Mouse (Mus musculus): ENCODE measurements at regions not wholly inside any gene's neighbourhood (a gene's known extent, or its start where the extent isn't known, plus 50 kb on each side); places are given as distances from the start of the nearest gene placed in this dataset.

DNA sequence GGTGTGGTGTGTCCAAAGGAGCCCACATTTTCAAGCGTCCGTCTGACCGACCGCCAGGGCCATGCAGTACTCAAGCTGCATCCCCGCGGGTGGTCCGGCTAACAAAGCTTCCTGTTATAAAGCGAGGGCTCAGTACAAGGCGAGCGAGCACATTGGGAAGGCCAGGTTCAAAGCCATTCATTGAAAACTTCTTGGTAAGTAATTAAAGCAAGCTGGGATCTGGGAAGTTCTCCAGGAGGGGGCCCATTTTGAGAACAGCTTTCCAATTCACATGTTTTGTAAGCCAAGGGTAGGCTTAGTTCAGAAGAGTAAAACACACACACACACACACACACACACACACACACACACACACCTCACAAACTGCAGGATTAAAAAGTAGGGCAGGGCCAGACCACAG is 57.3 kb upstream of the Prep start:
- DNase-seq = no peak

DNA sequence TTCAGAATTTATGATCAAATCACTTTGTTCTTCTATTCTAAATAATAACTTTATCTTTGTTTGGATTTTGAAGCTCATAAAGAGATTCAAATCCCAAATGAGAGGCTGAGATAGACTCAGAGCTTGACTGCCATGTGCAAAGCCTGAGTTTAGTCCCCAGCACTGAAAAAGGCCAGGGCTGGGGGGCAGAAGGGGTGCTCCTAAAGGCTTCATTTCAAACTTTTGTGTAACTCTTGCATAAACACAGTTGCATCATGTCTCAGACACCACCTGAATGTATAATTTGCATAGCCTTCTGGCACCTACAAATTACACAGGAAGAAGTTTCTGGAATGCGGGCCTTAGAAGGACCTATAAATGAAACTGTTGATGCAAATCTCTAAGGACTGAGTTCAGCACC is 57.8 kb upstream of the Prep start:
- DNase-seq = no peak

DNA sequence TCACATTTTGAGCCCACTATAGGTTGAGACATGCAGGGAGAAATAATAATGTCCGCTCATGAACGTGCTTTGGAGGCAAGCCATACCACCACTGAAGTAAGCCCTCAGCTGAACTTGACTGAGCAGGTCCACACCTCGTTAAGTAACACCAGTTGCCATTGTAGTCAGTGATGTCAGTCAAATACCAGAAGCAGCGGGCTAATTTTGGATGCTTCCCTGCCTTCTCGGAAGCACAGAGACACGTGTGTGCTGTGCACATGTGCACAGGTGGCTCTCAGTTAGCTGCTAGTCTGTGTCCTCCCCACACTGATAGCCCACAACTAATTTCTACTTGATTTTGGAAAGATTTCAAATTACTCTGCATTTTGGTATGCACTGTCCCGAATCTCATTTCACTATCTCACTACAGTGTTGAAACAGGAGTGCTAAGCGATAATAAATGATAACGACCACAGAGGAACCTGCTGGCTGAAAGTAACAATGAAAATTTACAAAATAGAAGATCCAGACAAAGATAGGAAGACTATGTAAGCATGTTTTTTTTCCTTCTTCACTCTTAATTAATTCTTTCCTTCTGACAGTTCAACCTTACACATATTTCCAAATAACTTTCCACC is 62.9 kb upstream of the Prep start:
- no peak for DNase-seq

DNA sequence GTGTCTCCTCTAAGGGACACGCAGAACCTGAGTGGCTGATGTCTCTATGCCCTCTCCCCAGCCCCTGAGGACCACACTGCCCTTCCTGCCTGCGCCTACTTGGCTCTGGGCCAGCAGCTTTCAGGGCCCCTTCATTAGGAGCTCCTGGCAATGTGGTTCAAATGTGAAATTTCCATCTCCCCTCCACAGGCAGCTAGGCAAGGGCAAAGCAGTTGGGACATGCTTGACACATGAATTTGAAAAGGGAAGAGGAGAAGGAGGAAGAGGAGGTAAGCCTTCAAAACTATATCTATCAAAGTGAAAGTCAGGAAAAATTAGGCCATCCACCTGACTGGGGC is 63.7 kb upstream of the Prep start:
- DNase-seq = no peak

DNA sequence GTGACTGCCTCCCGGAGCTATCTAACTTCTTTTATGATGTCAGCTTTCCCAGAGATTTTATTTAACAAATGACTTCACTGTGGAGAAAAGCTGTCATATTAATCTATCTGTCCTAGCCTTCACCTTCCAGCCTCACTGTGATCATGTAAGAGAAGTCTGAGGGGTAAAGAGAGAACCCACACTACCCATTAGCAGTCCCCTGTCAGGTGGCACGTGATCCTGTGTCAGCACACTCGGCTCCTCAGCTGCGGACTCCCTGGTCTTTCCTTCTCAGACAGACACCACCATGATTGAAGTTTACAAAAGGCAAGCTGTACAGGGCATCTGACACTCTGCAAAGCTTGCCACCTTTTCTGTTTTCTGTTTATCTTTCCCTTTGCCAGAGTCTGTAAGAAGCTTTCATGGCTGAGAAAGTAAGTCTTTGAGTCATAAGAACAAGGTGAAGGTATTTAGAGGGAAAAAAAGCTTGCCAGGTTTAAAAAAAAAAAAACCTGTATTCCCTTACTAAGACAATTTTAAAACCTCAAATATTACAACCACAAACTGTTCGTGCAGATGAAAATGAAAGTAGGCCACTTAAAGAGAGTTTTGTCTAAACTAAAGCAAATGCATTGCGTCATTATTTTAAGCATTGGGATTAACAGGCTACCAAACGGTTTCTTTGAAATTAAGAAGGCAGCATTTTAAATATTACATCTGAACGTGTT is 64.2 kb upstream of the Prep start:
- no peak for DNase-seq

DNA sequence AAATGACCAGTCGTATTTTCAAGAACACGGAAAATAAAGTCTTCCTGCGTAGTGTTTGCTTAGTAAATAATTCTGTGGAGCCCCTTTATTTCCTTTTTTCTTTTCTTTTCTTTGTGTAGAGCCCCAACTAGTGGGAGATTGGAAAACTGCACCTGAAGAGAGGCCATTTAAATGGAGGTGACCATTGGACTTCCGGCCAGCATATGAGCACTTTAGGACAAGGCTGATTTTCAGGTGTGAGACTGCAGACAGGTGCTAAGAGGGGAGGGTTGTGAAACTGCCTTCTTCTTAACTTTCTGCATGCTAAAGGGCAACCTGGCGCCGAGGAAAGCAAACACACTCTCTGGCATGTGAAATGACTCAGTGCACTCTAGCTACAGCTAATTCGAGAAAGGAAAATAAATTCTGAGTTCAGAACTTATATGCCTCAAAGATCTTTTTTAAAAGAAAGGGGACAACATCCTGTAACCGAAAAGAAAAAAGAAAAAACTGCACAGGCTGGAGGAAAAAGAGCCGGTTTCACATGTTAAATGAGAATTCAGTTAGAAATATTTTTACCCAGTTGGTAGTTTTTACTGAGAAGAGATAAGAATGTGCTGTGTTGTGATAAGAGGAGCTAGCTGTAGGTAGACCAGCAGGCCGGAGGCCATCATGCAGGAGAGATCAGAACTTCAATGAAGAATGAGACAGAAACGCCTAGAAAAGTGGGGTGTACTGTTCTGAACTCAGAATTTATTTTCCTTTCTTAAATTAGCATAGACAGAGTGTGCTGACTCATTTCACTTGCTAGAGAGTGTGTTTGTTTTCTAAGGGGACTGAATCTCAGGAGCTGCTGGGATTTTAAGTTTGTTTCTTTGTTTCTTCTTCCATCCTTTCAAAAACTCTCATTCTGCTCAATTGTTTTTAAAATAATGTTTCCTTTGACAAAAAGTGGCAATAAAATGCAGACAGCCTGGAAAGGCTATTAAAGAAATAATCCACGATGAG is 65.8 kb upstream of the Prep start:
- DNase-seq = peak; percentile 55 to 86

DNA sequence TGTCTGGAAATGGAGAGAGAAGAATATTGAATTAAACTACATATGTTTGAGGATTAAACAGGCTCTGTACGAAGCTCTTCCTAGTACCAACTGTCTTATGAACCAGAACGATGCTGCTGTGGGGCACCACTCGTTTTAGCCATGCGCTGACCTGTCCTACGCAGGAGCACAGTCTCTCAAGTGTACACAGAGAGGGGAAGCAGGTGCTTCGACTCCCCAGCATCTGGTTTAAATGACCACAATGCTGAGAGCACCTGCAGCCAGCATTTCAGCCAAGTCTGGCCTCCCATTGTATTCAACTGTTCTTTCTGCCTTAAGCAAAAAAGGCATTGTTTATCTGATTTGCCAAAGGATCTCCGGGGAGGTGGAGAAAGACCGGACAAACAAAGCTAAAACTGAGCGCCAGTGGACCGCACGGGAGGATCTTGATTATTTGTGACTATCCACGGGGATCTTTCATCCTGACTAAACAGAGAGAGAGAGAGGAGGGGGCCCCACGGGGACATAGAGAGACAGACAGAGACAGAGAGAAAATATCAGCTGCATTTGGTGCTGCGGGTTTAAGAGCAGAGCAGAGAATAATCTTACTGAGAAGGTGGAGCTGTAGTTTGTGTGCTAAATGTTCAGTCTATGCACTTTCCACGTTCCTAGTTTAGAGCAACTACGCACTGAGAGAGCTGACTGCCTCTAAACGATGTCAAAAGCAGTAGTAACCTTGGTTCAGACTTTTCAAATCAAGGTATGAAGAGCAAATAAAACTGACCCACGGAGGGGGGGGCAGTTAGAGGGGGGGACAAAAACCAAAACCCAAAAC is 66.8 kb upstream of the Prep start:
- peak; percentile 17 to 35 for DNase-seq

DNA sequence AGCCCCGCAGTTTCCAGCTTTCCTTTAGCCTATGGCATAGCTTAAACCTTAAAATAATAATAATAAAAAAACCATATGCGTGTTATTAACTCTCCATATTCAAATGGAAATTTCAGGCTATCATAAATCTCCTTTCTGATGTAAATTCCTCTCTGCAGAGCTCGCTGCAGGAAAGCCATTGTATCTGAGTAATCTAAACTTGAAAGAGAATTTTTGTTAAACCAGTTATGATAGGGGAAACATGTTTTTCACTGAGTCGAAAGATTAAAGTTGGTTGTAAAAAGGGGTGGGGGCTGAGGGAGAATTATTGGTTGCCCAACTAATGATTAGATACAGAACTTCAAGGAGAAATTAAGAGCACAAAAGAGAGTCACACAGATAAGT is 69.1 kb upstream of the Prep start:
- no peak for DNase-seq

DNA sequence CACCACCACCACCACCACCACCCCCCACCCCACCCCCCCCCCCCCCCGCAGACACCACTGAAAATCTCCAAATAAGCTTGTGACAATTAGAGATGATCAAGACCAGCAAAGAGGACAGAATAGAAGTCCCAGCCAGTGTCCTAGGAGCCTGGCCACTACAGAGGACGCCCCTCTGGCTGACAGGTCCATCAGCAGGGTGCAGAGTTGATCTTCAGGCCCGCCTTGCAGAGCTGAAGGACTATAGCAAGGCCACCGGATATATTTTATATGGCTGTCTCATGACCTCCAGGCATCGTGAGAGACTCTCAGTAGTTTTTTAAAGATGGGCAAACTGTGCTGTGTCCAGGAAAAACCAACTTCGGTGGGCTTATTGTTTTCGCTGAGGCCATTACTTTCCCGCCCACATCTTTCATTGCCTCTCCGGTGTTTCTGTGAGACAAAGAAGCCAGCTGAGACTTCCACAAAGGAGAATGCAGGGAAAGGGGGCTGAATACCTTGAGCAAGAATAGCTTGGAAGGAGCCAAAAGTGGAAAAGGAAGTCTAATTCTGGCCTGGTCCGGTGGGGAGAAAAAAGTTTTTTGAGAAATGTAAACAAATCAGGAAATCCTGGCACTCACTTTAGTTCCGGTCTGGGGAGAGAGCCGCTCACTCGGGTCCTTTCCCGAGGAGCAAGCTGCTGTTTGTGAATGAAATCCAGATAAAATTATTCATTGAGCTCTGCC is 69.7 kb upstream of the Prep start:
- peak; percentile 55 for DNase-seq

DNA sequence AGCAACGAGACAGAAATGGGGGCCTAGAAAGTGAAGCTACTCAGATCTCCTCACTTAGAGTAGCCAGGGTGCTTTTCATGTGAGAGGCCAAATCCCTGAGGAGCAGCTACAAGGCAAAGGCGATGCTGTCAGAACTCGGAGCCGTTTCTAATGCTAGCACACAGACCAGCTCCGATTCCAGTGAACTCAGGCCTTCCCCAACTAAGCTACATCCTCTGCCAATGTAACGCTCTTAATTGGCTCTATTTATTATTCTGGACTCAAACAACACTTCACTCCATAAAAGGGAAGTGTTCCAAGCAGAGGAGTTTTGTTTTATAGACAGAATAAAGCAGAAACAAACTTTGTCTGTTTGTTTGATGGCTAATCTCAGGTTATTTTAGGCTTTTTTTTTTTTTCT is 71.2 kb upstream of the Prep start:
- no peak for DNase-seq

DNA sequence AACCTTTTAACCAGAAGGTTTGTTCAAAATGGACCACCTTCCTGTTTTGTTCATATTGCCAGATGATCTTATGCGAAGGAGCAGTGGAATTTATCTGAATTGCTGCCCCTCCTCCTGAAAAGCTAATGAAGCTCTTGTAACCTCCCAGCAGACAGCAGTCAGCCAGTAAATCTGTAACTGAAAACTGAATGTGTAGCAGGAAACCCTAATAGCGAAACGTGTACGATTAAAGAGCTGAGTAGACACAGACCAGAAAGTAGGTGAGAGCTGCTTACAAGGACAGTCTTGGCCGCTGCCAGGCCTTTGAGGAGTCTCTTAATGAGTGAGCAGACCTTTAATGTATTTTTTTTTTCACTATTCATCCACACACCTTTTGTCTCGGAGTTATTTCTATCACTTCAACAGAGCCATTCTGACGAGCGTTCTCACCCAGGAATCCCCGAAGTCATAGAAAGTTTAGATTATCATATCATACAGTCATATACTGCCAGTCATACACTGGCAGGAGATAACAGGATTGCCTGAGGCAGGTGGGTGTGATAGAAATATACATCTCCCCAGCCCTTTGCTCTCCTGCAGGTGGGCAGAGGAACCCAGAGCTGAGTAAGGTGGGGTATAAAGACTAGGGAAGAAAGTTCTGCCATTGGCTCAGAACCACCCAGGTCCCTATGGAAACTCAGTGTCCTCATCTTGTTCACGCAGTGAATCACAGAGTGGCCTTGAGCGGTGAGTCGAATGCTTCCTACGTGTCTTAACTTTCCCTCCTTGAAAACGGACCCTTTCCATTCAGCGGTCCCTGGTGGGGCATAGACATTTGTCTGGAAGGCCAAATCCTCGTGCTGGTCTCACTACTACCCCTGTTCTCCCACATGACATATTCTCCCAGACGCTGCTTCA is 72.4 kb upstream of the Prep start:
- no peak for DNase-seq

DNA sequence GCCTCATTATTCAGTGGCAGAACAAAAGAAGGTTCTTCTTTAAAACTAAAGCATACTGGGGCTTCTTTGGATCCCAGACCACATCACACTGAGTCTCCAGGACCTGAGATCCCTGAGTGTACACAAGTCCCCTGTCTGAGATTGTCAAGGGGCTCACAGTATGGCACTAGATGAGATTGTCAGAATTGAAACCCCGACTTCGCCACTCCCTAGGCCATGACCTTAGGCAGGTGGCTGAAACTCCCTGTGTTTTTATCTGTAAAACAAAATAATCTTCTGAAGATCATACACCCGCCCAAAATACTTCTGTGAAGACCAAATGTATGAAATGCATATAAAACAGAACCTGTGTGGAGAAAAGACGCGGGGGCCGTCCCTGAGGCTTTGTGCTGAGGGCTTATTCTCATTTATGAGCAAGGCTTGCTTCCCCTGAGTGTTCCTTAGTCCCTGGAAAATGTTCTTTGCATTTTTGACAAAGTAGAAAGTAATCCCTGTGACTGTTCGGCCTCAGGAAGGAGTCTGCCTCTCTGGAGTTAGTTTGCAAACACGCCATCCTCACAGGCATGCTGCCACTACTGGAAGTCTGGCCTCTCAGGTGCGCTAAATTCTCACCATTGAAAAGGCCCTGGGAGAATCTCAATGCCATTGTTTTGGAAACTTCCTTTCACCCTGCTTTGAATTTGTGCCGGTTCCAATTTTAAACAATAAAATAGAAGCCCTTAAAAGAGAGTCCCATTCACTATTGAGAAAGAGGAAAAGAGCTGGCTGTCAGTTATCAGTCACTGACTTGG is 73.3 kb upstream of the Prep start:
- peak; percentile 29 to 47 for DNase-seq

DNA sequence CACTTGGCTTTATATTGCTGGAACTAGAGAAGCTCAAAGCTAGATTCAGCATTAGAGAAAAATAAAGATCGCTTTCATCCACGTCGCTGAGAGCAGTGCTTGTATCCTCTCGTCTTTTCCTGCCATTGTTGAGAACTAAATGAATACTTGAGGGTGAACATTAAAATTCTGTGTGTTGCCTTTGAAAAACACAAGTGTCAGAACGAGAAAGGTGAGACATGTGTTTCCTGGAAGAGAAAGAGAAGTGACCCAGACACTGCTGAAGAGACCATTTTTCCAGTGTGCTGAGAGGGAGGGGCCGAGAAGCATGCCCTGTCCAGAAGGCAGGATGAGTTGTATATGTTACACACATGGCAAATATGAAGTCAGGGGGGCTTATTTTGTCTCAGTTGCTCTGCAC is 77.5 kb upstream of the Prep start:
- no peak for DNase-seq

DNA sequence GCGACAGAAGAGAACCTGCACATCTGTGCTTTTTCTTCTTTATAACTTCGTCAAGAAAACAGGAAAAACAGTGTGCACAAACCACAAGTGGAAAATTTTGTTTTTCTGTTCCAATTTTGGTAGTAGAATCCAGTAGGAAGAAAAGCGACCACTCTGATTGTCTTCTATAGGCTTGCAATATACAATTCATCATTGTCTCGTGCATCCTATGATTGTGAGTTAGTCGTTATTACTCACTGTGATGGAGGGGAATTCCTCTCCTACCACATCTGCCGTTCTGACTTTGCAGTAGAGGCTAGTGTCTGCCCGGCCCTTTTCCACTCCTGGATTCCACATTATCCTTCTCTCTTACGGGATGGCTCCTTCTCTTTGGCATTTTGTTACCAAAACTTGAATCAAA is 78.2 kb upstream of the Prep start:
- no peak for DNase-seq

DNA sequence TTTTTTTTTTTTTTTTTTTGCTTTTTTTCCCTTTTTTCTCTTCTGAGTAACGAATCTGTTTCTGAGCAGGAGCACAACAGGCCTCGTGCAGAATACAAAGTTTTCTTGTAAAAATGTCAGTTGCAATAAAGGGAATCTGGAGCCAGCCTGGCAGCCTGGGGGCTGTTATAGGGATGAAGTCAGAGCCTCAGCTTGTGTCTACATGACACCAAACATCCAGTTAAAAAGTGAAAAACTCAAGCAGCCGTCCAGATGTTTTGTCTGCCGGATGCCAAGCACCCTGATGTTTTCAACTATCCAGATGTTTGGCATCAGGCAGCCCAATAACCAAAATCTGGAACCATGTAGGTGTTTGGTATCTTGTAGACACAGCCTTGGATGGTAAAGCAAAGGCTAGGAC is 79.4 kb upstream of the Prep start:
- no peak for DNase-seq

DNA sequence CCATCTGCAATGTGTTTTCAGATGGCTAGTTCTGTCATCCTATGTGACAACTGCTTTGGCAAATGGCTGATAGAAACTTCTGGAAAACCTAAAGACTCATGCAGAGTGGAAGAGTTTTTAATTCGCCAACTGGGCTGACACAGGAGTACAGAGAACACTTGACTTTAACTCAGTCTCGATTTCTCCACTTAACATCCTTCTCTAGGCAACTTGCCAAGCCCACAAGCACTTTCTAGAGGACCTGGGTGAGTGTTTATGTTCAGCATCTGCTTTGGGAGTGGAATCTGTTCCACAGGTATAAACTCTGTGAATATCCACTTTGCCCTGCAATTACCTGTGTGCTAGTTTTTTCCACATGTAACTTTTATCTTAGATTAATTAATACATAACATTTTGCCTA is 85.1 kb upstream of the Prep start:
- no peak for DNase-seq

DNA sequence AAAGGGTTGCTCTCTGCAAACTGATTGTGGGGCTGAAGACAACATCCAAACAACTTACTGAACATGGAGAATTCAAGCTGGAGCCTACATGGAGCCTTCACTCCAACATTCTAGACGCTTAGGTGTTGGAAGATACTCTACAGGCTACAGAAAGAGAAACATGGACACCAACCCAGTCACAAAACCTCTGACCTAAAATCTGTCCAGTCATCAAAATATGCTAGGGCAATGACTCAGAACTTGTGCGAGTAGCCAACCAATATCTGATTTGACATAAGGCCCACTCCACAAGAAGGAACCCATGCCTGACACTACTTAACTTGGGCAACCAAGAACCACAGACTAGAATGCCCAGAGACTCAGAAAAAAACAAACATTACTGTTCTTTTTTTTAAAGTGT is 90.2 kb upstream of the Prep start:
- no peak for DNase-seq

DNA sequence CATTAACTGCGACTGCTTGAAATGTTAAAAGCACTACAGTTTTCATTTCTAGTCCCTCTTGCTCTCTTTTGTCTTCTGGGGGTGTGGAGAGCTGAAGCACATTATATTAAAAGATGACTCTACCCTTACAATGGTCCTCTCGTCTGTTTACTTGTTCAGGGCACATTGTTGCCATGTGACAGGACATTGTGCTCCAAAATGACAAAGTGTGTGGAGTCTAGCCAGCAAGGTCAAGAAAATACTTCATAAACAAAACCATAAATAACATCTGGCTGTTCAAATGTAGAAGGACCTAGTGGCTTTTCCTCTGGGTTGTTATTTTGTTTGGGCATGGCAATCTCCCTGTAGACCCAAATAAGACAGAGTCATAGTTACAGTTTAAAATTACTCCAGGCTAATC is 95.1 kb upstream of the Prep start:
- peak; percentile 38 to 40 for DNase-seq

DNA sequence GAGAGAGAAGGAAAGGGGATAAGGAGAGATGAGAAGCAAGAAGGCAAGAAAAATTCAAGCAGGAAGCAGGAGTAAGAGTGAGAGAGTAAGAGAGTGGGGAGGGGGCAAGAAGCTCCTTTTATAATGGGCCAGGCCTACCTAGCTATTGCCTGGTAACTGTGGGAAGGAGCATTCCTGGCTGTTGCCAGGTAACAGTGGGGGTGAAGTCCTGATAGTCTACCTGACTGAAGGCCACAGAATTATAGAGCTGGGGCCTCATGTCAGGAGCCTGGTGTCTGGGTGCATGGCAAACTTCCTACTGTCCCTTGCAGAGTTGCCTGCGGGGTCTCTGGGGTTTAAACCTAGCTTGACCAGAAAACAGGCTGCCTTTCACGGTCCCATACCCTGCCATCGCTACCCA is 107.0 kb upstream of the Prep start:
- no peak for DNase-seq

DNA sequence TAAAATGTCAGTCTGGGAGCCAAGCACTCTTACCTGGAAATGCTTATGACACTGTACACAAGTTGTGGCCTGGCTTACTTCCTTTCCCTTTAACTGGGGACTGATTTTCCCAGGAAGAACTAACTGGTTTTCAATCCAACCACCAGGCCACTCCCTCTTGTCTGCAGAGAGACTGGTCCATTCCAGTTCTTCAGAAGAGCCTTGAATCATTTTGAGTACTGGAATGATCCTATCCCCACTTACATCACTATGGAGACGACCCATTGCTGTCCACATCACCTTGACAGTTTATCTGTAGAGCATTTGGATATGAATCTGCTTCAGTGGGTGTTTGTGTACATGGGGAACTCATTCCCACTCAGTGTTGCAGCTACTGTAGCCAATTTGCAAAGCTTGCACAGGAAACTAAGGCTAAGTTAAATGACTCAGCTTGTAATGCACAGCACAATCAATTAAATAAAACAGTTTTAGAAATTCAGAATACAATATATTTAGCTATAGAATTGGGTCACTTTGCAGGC is 121.7 kb upstream of the Prep start:
- DNase-seq = no peak
